Mouse (Mus musculus) spleen, adult 2 months (tissue): ENCODE results near the gene Nsmce4a.
"Not testable (repeated sequence)": the region's sequence is repeated elsewhere in the genome, so short reads cannot be mapped to it uniquely, and the experiment has no call there.

Experiments used
- CTCF ChIP-seq: fragments of 200-500 bp; IDR thresholded peaks from 2 replicates; pipeline ENCODE4 v1.5.1; 2011; ENCODE audit warnings: mild to moderate bottlenecking, inconsistent platforms; ENCODE audit not compliant: insufficient read depth, insufficient read length, insufficient replicate concordance; ENCODE audit errors: extremely low read depth
- POLR2A ChIP-seq: fragments of 200-500 bp; IDR thresholded peaks from 2 replicates; pipeline ENCODE4 v1.6.1; 2011; ENCODE audit warnings: low read depth, low read length, inconsistent platforms

DNA sequence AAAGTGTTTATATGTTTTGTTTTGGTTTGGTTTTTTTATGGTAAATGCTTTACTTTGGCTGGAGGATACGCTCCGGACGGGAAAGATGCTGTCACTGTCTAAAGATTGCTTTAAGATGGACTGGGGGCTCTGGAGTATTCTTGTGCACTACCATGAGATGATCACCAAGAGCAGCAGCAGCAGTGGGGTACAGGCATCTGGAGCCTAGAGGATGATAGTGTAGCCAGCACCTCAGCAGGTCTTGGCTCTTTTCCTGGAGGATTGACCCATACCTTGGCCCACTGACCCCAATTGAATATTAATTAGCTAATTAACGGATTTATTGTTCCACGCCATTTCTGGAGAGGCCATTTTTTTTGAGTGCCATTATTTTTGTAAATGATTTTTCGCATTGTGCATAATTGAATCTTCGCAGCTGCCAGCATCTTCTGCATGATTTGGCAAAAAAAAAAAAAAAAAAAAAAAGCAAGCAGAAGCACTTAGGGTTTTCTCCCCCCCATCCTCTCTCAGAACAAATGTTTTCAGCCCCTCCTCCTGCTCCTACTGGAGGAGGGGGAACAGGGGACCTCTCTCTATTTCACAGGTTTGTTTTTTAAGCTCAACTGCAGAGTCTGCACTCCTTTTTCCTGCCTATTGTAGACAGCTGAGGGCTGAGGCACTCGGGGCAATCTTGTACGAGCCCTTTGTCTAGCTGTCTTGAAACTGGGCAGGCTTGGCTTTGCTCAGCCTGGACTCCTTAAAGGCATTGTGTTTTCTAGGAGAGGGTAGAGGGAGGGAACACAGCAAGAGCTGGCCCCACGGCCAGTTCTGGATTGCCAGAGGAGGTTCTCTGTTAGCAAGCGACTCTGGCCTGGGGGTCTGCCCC, 20.7 kb upstream of the Nsmce4a start:
- TF ChIP-seq POLR2A, CTCF: not testable (repeated sequence)
